Mouse (Mus musculus) lung, postnatal 0 days (tissue): ENCODE data around the gene Aff3. TPM values are rescaled to one million over a fixed set of nuclear protein-coding genes. Genes with fewer than 3 reads are reported as not detected.

Experiments used
- ATAC-seq: fragments of 200-750 bp; cut with Nextera tagmentation; 2 replicates; pipeline ENCODE4 v1.8.0; 2017; ENCODE audit warnings: moderate library complexity
- DNase-seq: peaks from one replicate; pipeline ENCODE4 v3.0.0-alpha.2; 2016; ENCODE audit warnings: low spot score
- H3K27ac ChIP-seq: fragments of 300-500 bp; sonication (generic); 2 replicates; pipeline ENCODE4 v1.5.1; 2014; ENCODE audit warnings: antibody characterized with exemption, mild to moderate bottlenecking, low read length, mixed read lengths
- H3K27me3 ChIP-seq: fragments of 300-500 bp; sonication (generic); replicated peaks from 2 replicates; pipeline ENCODE4 v1.6.1; 2014; ENCODE audit warnings: low read length, mixed read lengths; ENCODE audit not compliant: insufficient read depth
- H3K36me3 ChIP-seq: fragments of 300-500 bp; sonication (generic); 2 replicates; pipeline ENCODE4 v1.6.1; 2014; ENCODE audit warnings: low read length, mixed read lengths; ENCODE audit not compliant: insufficient read depth
- H3K4me1 ChIP-seq: fragments of 300-500 bp; sonication (generic); 2 replicates; pipeline ENCODE4 v1.6.1; 2014; ENCODE audit warnings: antibody characterized with exemption, low read depth, low read length, mixed read lengths; ENCODE audit not compliant: insufficient read depth
- H3K4me2 ChIP-seq: fragments of 300-500 bp; sonication (generic); replicated peaks from 2 replicates; pipeline ENCODE4 v1.6.1; 2014; ENCODE audit warnings: low read depth, mild to moderate bottlenecking, low read length, moderate library complexity, mixed read lengths
- H3K4me3 ChIP-seq: fragments of 300-500 bp; sonication (generic); 2 replicates; pipeline ENCODE4 v1.5.1; 2014; ENCODE audit warnings: low read depth, low read length
- H3K9ac ChIP-seq: fragments of 300-500 bp; sonication (generic); replicated peaks from 2 replicates; pipeline ENCODE4 v1.6.1; 2014; ENCODE audit warnings: low read depth, mild to moderate bottlenecking
- H3K9me3 ChIP-seq: fragments of 300-500 bp; sonication (generic); 2 replicates; pipeline ENCODE4 v1.6.1; 2016; ENCODE audit warnings: low read length, mixed read lengths
- CTCF ChIP-seq: IDR thresholded peaks from 2 replicates; pipeline ENCODE4 v1.5.1; 2016; ENCODE audit warnings: antibody characterized with exemption, mild to moderate bottlenecking
- EP300 ChIP-seq: IDR thresholded peaks from 2 replicates; pipeline ENCODE4 v1.6.1; 2016; ENCODE audit warnings: antibody characterized with exemption, mild to moderate bottlenecking, control low read depth
- WGBS: fragments of 180-500 bp; shearing (Covaris S2); extraction: QIAGEN DNeasy Blood & Tissue Kit; methylation state at CpG from one replicate; pipeline ENCODE4 v1.1.7; 2014; 5-methylcytosine and 5-hydroxymethylcytosine counted together
- polyA plus RNA-seq: library from polyadenylated mRNA; unstranded; fragments of >200 nt; fragmentation: Nextera tagmentation; extraction: Ambion mirVana; gene quantifications from 2 replicates; pipeline ENCODE4 v1.2.1, GENCODE M21; 2015

Gene Aff3
- polyA plus RNA-seq, 1 experiment from 2014 or later, result 5.9 TPM

DNA sequence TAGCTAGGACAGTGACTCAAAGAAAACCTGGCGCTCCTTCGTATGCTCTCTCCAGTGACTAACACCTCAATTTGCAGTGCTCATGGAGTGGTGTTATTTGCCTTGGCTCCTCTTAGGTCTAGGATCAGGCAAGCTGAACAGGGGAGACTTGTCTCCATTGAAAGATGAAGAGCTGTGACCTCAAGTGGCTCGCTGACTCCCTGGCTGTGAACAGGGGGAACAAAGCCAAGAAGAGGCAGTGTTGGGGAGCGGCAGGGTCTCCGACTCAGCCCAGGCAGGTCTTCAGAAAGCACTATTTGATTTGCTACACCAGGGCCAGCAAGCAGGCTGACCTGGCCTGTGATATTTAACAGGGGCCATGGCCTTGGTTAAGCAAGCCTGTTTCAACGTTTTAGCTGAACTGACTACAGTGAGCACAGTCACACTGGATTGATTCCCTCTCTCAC is 423.5 kb downstream of the Aff3 start:
- Histone ChIP-seq H3K4me1 (no peaks in the 10 kb centered on the region), H3K27ac (no peak overlapping the region), H3K27me3 (no peaks in the 10 kb centered on the region), H3K4me2 (no peak overlapping the region), H3K9me3 (no peaks in the 10 kb centered on the region), H3K4me3 (no peak overlapping the region), H3K9ac (no peak overlapping the region), H3K36me3 (no peaks in the 10 kb centered on the region)
- WGBS, result 53% methylated on average over 6 of the region's 6 CpGs
- no peak for TF ChIP-seq EP300
- no peak for TF ChIP-seq CTCF
- DNase-seq (no peak), ATAC-seq (no peak)

DNA sequence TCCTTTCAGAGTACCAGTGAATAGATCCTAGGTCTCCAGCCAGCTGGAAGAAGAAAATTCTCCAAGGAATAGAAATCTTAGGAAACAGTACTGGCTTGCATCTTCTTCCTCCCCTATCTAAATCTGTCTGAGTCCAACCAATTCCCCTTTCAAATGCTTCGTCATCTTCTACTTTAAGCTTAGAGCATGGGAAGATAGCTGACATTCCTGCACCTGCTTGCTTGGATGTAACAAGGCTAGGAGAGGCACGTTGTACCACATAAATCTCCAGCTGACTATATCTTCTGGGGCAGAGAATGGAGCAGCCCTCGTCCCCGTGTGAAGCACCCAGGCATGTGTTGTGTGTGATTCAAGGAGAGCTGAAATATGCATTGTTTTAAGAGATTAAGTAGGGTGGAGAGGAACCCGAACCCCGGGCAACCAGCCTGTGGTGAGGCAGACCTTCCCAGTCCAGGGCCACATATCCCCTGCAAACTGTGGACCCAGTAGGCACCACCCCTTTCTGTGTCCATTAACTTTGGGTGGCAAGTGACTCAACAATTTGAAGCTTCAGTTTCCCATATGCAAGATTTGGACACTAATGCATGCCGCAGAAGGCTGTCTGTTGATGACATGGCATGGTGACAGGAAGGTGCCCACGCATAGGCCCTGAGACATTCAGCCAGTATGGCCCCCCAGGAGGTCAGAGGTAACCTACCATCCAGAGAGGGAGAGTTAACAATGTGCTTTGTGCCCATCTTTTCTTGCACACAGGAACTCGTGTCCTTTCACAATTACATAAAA is 424.1 kb downstream of the Aff3 start:
- no peak overlapping the region for H3K4me3 ChIP-seq
- no peaks in the 10 kb centered on the region for H3K4me1 ChIP-seq
- H3K27me3 ChIP-seq, result no peaks in the 10 kb centered on the region
- ATAC-seq, result no peak
- TF ChIP-seq CTCF (no peak), EP300 (no peak)
- no peaks in the 10 kb centered on the region for H3K36me3 ChIP-seq
- DNase-seq, result no peak
- H3K4me2 ChIP-seq, result no peak overlapping the region
- no peak overlapping the region for H3K9ac ChIP-seq
- WGBS, result 75% methylated on average over 9 of the region's 9 CpGs
- H3K9me3 ChIP-seq, result no peaks in the 10 kb centered on the region
- H3K27ac ChIP-seq, result no peak overlapping the region

DNA sequence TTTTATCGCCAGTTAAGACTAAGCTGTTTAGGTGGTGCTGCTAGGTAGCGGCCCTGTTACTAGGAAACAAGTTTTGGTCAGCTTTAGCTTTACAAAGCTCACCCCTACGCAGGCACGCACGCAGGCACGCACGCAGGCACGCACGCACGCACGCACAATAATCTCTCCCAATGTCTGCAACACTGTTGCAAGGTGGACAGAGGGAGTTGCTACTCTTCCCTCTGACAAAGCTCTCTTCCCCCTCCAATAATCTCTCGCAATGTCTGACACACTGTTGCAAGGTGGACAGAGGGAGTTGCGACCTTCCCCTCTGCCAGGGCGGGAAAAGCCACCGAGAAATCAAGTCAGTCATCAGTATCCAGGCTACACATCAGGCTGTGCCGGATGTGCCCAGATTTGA is 425.2 kb downstream of the Aff3 start:
- Histone ChIP-seq H3K4me2 (no peak overlapping the region), H3K4me1 (no peaks in the 10 kb centered on the region), H3K9me3 (no peaks in the 10 kb centered on the region), H3K27me3 (no peaks in the 10 kb centered on the region), H3K36me3 (no peaks in the 10 kb centered on the region), H3K9ac (no peak overlapping the region), H3K4me3 (no peak overlapping the region), H3K27ac (no peak overlapping the region)
- DNase-seq (no peak), ATAC-seq (no peak)
- WGBS, result 89% methylated on average over 16 of the region's 16 CpGs
- TF ChIP-seq CTCF (no peak), EP300 (no peak)

DNA sequence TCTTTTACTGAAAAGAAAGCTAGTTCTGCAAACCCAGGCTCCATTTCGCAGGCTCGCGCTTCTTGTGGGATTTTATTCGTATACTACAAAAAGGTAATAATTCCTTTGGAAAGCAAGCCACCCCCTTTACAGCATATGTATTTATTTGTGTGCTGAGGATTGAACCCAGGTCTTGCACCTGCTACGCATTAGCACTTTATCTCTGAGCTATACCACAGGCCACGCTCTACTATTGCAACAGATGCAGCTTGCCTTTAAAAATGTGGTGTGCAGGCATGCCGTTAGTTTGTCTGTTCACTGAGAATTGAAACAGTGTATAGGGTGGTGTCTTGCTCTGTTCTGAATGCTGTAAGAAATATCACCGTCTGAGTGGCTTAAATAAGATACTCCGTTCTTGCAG is 426.9 kb downstream of the Aff3 start:
- Histone ChIP-seq H3K27me3 (no peaks in the 10 kb centered on the region), H3K9ac (no peak overlapping the region), H3K9me3 (no peaks in the 10 kb centered on the region), H3K36me3 (no peaks in the 10 kb centered on the region), H3K4me3 (no peak overlapping the region), H3K27ac (no peak overlapping the region), H3K4me1 (no peaks in the 10 kb centered on the region), H3K4me2 (no peak overlapping the region)
- WGBS, result 94% methylated on average over 9 of the region's 9 CpGs
- TF ChIP-seq EP300, result no peak
- no peak for TF ChIP-seq CTCF
- ATAC-seq (no peak), DNase-seq (no peak)

DNA sequence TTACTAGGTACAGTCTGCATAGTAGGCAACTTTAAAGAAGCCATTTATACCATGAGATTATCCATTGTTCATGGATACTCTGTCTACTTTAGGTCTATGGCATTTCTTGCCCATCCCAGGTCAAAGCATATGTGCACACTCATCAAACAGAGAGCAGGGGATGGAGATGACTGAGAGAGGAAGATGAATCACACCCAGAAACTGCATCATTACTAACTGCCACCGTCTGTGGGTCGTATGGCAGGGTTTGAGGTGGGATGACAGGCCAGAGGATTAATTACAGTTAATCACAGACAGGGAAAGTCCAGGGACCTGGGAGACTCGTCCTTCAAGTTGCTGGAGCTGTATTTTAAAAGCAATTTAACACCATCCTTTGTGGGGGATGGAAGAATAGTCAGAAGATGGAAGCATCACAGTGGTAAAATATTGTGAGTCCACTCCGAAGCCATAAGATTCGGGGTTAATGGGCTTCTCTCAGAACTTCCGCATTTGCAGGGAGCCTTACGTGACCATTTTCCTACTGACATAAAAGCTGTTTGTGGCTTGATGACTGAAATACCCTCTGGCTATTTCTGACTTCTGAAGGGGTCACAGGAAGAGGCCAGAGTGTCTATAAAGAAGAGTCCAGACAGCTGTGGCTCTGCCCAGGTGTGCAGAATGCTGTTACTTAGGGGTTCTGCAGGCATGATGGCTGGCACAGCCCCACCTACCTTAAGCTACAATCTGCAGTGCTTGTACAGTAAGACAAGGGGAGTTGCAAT is 427.5 kb downstream of the Aff3 start:
- no peak overlapping the region for H3K4me3 ChIP-seq
- 65% methylated on average over 7 of the region's 7 CpGs for WGBS
- no peak for ATAC-seq

DNA sequence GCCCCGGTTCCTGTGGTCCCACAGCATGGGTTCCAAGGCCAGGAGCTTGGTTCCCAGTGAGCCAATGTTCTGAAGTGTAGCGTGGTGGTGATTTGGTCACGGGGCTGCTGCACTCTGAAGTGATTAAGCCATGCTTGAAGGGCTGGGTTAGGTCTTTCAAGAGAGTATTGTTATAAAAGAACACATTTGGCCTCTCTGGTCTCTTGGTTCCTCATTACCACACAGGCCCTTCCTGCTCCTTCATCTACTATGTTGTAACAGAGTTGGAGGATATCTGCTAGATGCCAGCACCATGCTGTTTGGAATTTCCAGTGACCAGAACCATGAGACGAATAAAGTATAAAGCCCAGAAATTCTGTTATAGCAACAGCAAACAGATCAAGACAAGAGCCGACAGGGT is 431.6 kb downstream of the Aff3 start:
- DNase-seq, result no peak
- H3K27me3 ChIP-seq, result no peaks in the 10 kb centered on the region
- no peaks in the 10 kb centered on the region for H3K36me3 ChIP-seq
- no peaks in the 10 kb centered on the region for H3K9me3 ChIP-seq
- no peak overlapping the region for H3K9ac ChIP-seq
- H3K27ac ChIP-seq, result no peak overlapping the region
- 71% methylated on average over 5 of the region's 5 CpGs for WGBS
- no peaks in the 10 kb centered on the region for H3K4me1 ChIP-seq
- no peak overlapping the region for H3K4me2 ChIP-seq
- ATAC-seq, result no peak
- H3K4me3 ChIP-seq, result no peak overlapping the region
- TF ChIP-seq CTCF (no peak), EP300 (no peak)

More for the DNA sequence above, 427.5 kb downstream of the Aff3 start:
- no peaks in the 10 kb centered on the region for H3K9me3 ChIP-seq
- no peaks in the 10 kb centered on the region for H3K27me3 ChIP-seq
- no peaks in the 10 kb centered on the region for H3K36me3 ChIP-seq
- no peaks in the 10 kb centered on the region for H3K4me1 ChIP-seq
- no peak overlapping the region for H3K27ac ChIP-seq
- no peak overlapping the region for H3K4me2 ChIP-seq
- TF ChIP-seq CTCF (no peak), EP300 (no peak)
- H3K9ac ChIP-seq, result no peak overlapping the region
- DNase-seq, result no peak
